Mouse (Mus musculus) left cerebral cortex, adult 9 months (tissue): ENCODE measurements at regions not wholly inside any gene's neighbourhood (a gene's known extent, or its start where the extent isn't known, plus 50 kb on each side); places are given as distances from the start of the nearest gene placed in this dataset.

Source experiments
- DNase-seq, 2 experiments: peaks; one replicate each; pipeline ENCODE4 v3.0.0; 2022; ENCODE audit warnings: low spot score in 2 of 2

DNA sequence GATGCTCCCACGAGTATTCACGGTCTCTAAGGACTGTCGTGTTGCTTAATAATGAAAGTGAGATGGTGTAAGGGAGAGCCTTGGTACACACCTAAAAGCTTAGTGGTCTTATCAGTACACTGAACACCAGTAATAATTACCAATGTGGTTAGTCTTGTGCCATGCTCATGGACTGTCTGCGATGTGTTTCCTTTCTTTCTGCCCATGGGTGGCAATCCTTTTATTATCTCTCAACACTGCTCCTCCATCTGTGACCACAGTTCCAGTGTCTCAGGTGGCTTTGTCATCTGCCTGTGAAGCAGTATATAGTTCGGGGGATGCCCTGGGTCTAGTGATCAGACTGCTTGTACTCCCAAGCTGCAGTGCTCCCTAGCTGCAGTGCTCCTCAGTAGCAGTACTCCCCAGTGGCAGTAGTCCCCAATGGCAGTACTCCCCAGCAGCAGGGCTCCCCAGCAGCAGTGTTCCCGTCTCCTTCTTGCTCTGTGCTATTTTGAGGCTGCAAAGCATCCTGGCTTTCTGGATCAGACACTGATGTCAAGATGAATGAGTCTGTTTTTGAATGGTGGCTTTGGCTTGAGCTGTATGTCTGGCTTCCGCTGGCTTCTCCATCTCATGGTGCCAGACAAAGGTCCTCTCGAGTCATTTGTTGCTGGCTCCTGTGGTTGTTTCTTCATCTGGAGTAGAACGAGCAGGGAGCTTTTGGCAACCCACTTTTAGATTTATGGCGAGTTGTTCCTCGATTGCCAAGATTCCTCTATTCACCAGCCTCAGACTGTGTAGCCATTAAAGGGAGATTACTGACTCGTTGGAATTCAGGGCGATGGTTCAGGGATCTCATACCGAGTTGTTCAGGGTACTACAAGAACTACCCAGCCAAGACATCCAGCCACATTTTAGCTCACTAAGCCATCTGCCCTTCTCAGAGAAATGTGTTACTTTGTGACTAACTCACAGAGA lies 88.4 kb upstream of the Plxnc1 start:
- DNase-seq = peak in 1 of 2 experiments; percentile 20

DNA sequence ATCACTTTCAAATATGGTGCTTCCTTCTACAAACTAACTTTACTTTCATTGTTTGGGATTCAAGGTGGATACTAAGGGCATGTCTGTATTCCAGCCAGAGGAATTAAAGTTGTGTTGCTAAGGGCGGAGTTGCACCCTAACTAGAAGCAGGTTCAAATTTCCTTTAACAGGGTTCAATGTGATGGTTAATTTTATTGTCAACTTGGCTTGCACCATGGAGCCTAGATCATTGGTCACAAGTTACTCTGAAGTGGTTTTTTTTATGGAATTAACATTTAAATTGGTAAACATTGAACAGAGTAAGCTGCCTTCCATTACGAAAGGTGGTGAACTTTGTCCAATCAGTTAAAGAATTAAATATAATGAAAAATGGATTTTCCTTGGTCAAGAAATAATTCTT lies 86.7 kb upstream of the Plxnc1 start:
- DNase-seq = no peak

DNA sequence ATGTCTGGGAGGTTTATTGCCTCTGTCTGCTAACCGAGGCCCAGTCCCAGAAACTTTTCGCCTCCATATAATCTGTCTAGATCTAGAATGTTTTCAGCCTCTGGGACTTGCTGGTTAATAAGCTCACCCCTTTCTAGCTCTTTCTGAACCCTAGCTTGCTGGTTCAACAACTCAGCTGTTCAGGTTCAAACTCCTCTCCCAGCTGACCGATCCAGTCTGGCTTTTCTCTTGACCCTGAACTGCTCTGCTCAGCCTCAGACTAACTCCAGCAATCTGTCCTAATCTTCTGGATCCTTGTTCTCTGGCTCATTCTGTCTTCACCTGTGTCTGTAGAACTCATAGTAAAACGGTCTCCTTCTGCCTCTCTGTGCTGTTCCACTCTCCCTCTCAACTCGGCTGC lies 86.2 kb upstream of the Plxnc1 start:
- no peak for DNase-seq

DNA sequence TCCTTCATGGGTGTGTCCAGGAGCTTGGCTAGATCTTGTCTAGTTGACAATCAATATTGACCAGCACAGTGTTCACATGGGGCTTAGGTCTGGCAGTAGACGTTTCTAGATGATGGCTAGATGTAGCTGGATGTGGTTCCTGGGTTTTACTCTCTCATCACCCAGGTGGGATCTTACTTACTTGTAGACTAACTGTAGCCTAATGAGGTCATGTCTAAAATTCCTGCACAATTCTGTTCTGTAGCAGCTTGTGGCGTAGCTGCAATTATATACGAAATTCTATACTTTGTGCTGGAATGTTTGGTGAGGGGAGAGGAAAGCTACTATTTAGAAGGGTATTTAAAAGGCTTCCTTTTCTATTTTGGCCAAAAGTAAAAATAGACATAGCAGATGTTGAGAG lies 84.9 kb upstream of the Plxnc1 start:
- DNase-seq = no peak

DNA sequence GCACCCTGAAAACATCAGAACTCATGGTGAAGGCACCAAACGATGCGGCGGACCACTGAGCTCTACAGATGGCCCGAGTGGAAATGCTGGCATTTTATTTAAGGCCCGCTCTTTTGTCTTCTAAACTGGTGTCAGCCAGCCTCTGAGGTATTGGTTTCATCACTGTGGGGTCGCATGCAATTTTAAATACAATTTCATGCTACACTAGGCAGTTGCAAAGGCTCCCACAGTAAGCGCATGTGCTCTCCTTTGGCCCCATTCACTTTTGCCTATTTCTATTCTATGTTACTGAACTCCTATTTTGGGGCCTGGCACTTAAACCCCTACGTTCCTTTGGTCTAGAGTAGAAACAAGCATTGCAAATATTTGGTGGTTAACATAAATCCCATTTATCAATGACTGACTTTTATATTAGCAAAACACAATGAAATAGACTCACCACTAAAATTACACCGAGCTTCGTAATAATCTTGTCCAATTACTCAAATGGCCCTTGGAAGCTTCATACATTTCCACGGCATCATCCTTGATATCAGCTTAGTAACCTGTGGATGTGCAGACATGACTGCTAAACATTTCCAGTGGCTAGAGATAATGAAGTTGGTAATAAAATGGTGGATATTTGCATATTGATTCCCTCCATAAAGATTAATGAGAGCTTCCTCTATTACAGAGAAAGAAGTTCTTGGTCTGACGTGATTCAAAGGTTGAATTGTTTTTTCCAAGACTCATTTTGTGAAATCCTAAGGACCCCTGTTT lies 81.1 kb upstream of the Plxnc1 start:
- no peak for DNase-seq

DNA sequence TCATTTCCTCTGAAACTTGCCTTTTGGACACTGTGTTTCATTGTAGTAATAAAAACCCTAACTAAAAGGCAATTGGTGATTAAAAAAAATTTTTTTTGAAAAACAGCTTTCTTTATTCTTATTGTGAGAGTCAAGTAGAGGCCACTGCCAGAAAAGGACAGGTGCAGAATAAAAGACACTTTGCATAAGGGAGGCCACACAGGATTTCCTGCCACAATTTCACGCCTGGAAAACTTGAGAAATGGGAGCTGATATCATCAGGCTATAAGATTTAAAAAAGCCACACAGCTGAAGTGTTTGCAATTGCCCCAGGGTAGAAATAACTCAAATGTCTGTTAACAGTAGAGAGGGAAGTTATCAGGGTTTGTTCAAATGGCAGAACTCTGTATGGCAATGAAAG lies 76.6 kb upstream of the Plxnc1 start:
- DNase-seq = no peak

DNA sequence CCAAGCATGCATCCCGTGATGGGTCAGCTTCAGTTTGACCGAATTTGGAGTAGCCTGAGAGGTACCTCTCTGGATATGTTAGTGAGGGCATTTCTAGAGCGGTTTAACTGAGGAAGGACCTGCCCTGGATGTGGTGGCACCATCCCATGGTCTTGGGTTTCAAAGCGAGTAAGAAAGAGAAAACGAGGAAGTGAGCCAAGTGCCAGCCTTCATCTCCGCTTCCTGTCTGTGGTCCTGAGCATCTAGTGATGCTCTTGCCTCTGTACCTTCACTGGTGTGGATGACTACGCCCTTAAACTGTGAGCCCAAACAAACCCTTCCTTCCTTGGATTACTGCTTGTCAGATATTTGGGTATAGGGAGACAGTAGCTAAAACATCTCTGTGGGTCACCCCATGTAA lies 72.3 kb upstream of the Plxnc1 start:
- DNase-seq = no peak

DNA sequence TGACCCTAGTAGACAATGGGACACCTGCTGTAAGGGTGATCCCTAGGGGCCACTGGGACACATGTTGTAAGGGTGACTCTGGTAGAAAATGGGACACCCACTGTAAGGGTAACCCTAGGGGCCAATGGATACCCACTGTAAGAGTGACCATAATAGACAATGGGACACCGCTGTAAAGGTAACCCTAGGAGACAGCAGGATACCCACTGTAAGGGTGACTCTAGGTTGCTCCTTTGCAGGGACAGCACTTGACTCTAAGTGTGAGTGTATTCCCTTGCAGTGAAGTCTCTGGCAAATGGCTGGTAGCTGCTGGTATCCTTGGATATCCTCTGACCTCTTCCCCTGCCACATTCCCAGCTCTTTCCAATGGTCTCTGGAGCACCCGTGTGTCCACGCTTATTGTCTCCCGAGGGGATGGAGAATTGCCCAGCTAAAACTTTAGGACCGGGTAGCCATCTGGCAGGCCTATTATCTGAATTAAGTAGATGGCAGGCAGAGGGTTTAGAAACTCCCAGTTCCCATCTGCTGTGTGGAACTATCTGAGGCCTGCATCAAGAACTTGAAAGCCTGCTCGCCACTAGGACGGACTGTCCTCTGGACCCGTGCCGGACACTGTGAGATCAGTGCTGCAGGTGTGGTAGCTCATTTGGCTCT lies 70.8 kb upstream of the Plxnc1 start:
- DNase-seq = no peak

DNA sequence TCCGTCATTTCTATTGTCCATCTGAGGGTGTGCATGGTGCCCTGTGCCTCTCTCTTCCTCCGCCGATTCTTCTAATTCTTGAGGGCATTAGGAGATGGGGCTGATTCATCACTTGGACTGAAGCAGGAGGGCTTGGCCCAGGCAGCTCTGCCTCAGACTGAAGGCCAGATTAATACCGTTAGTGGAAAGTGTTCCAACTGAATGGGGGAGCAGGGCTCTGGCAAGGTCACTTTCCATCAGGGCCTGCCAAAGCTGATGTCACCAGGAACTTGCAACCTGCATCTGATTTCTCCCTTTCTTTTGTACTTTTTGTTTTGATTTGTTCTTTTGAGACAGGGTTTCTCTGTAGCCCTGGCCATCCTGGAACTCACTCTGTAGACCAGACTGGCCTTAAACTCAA lies 69.3 kb upstream of the Plxnc1 start:
- no peak for DNase-seq

DNA sequence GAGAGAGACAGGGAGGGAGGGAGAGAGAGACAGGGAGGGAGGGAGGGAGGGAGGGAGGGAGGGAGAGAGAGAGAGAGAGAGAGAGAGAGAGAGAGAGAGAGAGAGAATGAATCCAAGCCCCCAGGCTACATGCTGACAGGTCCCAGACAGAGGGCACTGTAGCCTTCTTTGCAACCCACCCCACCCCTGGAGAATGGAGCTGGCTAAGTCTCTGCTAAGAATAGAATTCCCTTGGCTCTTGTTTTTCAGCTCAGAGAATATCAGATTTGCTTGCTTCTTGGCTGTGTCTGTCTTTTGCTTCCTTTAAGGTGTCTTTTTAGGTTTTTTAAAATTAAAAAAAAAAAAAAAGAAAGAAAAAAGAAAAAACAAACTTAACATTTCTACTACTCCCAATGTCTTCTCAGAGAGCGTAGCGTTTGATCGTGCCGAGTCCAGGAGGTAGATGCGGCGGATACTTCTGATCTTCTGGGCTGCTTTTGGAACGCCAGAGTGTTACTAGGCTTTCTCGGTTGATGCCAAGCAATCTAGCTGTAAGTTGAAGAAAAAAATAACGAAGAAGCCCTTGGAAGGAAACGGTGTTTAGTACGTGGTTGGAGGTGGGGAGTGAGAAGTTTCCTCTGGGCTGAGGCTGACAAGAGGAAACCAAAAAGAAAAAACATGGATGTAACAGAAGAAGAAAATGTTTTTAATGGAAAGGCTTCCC lies 68.7 kb upstream of the Plxnc1 start:
- no peak for DNase-seq

DNA sequence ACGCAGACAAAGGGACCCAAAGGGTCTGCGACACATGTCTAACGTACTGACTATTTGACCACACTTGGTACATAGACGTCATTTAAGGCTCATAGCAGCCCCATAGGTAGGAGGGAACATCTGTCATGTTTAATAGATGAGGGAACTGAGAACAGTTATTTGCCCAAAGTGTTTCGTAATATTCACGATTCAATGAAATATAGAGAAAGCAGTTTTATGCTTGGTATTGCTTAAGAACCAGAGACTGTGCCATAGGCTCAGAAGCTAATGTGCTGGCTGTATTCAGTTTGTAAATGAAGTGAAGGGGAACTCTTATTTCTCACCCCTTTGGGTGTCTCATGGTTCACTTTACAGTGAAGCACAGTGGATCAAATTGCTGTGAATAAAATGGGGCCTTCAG lies 65.7 kb upstream of the Plxnc1 start:
- DNase-seq = no peak

DNA sequence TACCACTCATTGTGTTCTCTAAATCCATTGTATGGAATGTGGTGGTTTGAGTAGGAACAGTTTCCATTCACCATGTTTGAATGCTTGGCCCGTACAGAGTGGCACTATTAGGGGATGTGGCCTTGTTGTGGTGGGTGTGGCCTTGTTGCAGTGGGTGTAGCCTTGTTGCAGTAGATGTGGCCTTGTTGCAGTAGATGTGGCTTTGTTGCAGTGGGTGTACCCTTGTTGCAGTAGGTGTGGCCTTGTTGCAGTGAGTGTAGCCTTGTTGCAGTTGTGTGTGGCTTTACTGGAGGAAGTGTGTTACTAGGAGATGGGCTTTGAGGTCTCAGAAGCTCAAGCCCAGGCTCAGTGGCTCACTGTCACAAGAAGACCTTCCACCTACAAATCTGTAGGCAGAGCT lies 64.4 kb upstream of the Plxnc1 start:
- no peak for DNase-seq

DNA sequence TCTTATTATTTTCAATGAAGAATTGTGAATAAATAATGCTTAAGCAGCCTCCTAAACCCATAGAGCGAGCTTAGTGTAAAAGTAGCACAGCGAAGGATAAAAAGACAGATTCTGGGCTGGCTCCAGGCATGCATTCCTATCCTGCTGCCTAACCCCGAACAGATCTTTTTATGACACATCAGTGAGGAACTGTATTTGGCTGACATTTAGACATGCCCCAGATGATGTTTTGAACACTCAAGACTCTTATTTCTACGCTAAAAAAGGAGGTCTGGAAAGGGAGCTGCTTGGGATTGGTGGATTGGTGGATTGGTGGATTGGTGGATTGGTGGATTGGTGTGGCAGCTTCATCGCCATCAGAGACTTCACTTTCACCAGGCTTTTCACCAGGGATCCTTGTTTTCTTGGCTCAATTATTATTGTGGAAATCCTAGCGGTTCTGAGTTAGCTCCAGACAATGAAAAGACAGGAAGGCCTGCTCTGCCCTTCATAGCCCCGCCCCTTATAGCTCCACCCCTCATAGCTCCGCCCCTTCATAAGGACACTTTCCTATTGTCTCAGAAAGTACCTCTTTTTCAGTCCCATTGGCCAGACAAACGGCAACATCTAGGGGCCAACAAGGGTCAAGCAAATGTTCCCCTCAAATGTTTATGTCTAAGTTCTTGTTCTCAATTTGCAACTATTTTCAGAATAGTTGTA lies 59.6 kb upstream of the Plxnc1 start:
- no peak for DNase-seq

DNA sequence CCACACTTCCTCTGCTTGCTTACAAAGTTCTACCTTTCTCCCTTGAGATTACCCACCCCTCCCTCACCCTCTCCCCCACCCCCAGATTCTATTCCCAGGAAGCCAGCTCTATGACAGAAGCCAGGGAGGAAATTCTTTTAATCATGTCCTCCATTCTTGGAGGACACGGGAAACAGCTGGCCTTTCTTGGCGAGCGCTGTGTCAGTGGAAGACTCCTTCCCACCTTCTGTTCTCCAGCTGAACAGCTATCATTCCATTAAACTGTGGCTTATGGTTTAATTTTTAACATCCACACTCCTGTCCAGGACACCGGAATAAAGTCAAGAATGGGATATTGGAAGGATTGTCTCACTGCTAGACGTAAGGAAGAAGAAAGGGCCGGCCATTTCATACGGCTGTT lies 59.0 kb upstream of the Plxnc1 start:
- DNase-seq = no peak

DNA sequence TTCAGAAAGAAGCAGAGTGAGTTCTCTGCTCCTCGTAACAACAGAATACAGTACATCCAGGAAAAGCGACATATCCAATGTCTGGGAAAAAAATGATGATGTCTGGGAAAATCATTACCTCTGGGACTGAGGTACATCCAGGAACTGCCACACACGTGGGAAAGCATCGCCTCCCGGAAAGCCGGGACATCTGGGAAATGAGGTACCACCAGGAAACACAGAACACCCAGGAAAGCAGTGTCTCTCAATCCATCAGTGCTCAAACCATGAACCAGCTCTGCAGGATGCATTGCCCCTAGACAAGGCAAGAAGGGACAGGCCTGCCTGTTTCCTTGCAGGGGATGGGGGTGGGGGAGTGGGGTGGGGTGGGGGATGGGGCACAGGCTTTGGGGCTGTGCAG lies 57.0 kb upstream of the Plxnc1 start:
- DNase-seq = no peak

DNA sequence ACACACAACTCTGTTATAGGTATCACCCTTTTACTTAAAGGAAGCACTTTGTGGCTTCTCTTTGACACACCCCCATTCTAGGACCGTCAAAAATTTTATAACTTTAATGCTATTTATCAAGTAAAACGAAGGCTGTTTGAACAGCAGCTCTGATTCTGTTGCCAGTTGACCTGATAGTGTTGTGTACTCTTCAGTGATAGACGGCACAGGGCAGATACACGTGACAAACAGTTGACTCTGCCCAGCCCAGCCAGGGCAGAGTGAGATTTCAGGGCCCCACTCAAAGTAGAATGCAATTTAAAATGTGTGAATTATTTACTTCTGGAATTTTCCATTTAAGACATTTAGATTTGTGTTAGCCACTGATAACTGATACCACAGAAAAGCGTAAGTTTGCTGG lies 55.1 kb upstream of the Plxnc1 start:
- no peak for DNase-seq
